Comparison of ENCODE assay signal across 24 mouse cellular contexts in genomic region chr7:45791756-45792490, GRCm38 (mm10). TPM values are rescaled to one million over a fixed set of nuclear protein-coding genes. Genes with fewer than 3 reads are reported as not detected.
A peak's percentile ranks its signal among the peaks of the same experiment; 100 is the strongest.
DNase-seq lines count a peak whose midpoint lies in the region; ATAC-seq and TF ChIP-seq lines count a peak whose summit lies in the region.
"Had no signal": no experiment of that assay in that cellular context is flagged by ENCODE, and none has a peak within 500 bp of the region (broad histone marks: within the 10 kb centered on the region; RNA-seq: fewer than 3 reads in every experiment).

No protein-coding gene starts in this region.

- no peak overlapping the region for H3K4me3 ChIP-seq in forebrain, postnatal 0 days (ENCODE audit: low read depth, low read length)
- H3K4me3 ChIP-seq in forebrain, embryonic 12.5 days (replicated peaks) = no peak overlapping the region
- H3K4me3 ChIP-seq: embryonic facial prominence, embryonic 15.5 days; gastrocnemius, adult 2 months; limb, embryonic 13.5 days; liver, embryonic 12.5 days; midbrain, embryonic 12.5 days had no signal

- H3K9me3 ChIP-seq in forebrain, postnatal 0 days (ENCODE audit: low read length) = no peaks in the 10 kb centered on the region
- no peaks in the 10 kb centered on the region for H3K9me3 ChIP-seq in forebrain, embryonic 12.5 days
- H3K9me3 ChIP-seq: embryonic facial prominence, embryonic 15.5 days; limb, embryonic 13.5 days; liver, embryonic 12.5 days; midbrain, embryonic 12.5 days had no signal

- H3K9ac ChIP-seq in forebrain, postnatal 0 days = no peak overlapping the region
- no peak overlapping the region for H3K9ac ChIP-seq in forebrain, embryonic 12.5 days
- H3K9ac ChIP-seq: embryonic facial prominence, embryonic 15.5 days; hindbrain, embryonic 14.5 days; limb, embryonic 13.5 days; liver, embryonic 12.5 days; midbrain, embryonic 12.5 days had no signal

- ATAC-seq in forebrain, postnatal 0 days = peak; percentile 34
- no peak for ATAC-seq in forebrain, embryonic 12.5 days (ENCODE audit: low FRiP score)
- no peak for ATAC-seq in inflammation-experienced regulatory T-cells, adult 6 months
- ATAC-seq: liver, embryonic 12.5 days had no signal

- peaks cover 97% of the 10 kb centered on the region for H3K36me3 ChIP-seq in forebrain, postnatal 0 days (ENCODE audit: insufficient read depth)
- peaks cover 94% of the 10 kb centered on the region for H3K36me3 ChIP-seq in forebrain, embryonic 12.5 days (replicated peaks)
- H3K36me3 ChIP-seq: liver, embryonic 12.5 days had no signal

- DNase-seq in forebrain, postnatal 0 days = no peak
- peak; percentile 29 for DNase-seq in right cerebral cortex, postnatal 4 days
- DNase-seq in right cerebral cortex, postnatal 14 days = no peak
- peak; percentile 70 for DNase-seq in brain, adult 2 months (ENCODE audit: low read depth, low spot score)
- DNase-seq in T-cell, adult 2 months (ENCODE audit: low spot score) = no peak
- DNase-seq: adrenal gland, adult 2 months; gastrocnemius, adult 2 months; heart, postnatal 4 days; kidney, adult 8-10 months; kidney, postnatal 10 days; lung, adult 18-20 months; lung, postnatal 10 days; thymus, postnatal 14 days had no signal

- H3K4me2 ChIP-seq in forebrain, postnatal 0 days (ENCODE audit: low read depth) = no peak overlapping the region
- H3K4me2 ChIP-seq in forebrain, embryonic 12.5 days = no peak overlapping the region
- H3K4me2 ChIP-seq: embryonic facial prominence, embryonic 15.5 days; hindbrain, embryonic 14.5 days; limb, embryonic 13.5 days; liver, embryonic 12.5 days; midbrain, embryonic 12.5 days had no signal

- TF ChIP-seq CTCF in forebrain, postnatal 0 days (IDR thresholded peaks at IDR 0.05; ENCODE audit: low read depth) = no peak

- H3K27me3 ChIP-seq in forebrain, postnatal 0 days (ENCODE audit: insufficient read depth, low read length) = no peaks in the 10 kb centered on the region
- peaks cover 20% of the 10 kb centered on the region for H3K27me3 ChIP-seq in forebrain, embryonic 12.5 days

- WGBS in forebrain, postnatal 0 days = 79% methylated on average over 17 of the region's 17 CpGs
- WGBS in forebrain, embryonic 12.5 days = 80% methylated on average over 17 of the region's 17 CpGs

- H3K27ac ChIP-seq in forebrain, postnatal 0 days (ENCODE audit: low read depth, low read length) = no peak overlapping the region
- no peak overlapping the region for H3K27ac ChIP-seq in forebrain, embryonic 12.5 days
- H3K27ac ChIP-seq: embryonic facial prominence, embryonic 15.5 days; gastrocnemius, adult 2 months; hindbrain, embryonic 14.5 days; limb, embryonic 13.5 days; liver, embryonic 12.5 days; midbrain, embryonic 12.5 days had no signal

- H3K4me1 ChIP-seq in forebrain, postnatal 0 days (ENCODE audit: insufficient read depth) = 0 out of 2 replicates have a peak, but pooled peaks cover under 1% of the 10 kb centered on the region
- H3K4me1 ChIP-seq in forebrain, embryonic 12.5 days = peaks cover 12% of the 10 kb centered on the region

RNA-seq across cellular contexts. Expression of gene Sult2b1, which starts 7.5 kb away (rescaled TPM):
- total RNA-seq in forebrain, postnatal 0 days (2014; rRNA removed) = 6.5 and 8.9 TPM in 2 replicates
- 9.6 and 10.0 TPM in 2 replicates for polyA plus RNA-seq in forebrain, postnatal 0 days (2015; fragmentation: Nextera tagmentation; extraction: Ambion mirVana)
- 1.5 and 1.9 TPM in 2 replicates for polyA plus RNA-seq in forebrain, embryonic 12.5 days (2016; fragmentation: Nextera tagmentation; extraction: Ambion mirVana)
- 1 to 10 TPM; 3.4 to 6.4 (median 3.8) TPM for polyA plus RNA-seq in inflammation-experienced regulatory T-cells, adult 6 months (2017; shearing (Covaris generic))
- total RNA-seq: gastrocnemius, adult 2 months; heart, adult 8-10 months; heart, postnatal 4 days; monocyte, adult 5-6 weeks; neutrophil, adult 5-6 weeks had no signal

RNA-seq across cellular contexts. Expression of gene Lmtk3, which starts 8.4 kb away (rescaled TPM):
- total RNA-seq in forebrain, postnatal 0 days (2014; rRNA removed) = 128 and 144 TPM in 2 replicates
- polyA plus RNA-seq in forebrain, postnatal 0 days (2015; fragmentation: Nextera tagmentation; extraction: Ambion mirVana) = 8.9 and 12.5 TPM in 2 replicates
- polyA plus RNA-seq in forebrain, embryonic 12.5 days (2016; fragmentation: Nextera tagmentation; extraction: Ambion mirVana) = 10.2 and 10.8 TPM in 2 replicates
- under 1 TPM in 1 of 3 experiments, not detected in 2; 0.58 TPM for polyA plus RNA-seq in inflammation-experienced regulatory T-cells, adult 6 months (2017; shearing (Covaris generic))
- total RNA-seq: monocyte, adult 5-6 weeks; neutrophil, adult 5-6 weeks had no signal

RNA-seq across cellular contexts. Expression of gene Cyth2, which starts 22.5 kb away (rescaled TPM):
- total RNA-seq in forebrain, postnatal 0 days (2014; rRNA removed) = 253 and 270 TPM in 2 replicates
- 282 and 317 TPM in 2 replicates for polyA plus RNA-seq in forebrain, postnatal 0 days (2015; fragmentation: Nextera tagmentation; extraction: Ambion mirVana)
- 275 and 276 TPM in 2 replicates for polyA plus RNA-seq in forebrain, embryonic 12.5 days (2016; fragmentation: Nextera tagmentation; extraction: Ambion mirVana)
- 10 to 100 TPM; 11.9 to 19.8 (median 16.7) TPM for polyA plus RNA-seq in inflammation-experienced regulatory T-cells, adult 6 months (2017; shearing (Covaris generic))

RNA-seq across cellular contexts. Expression of gene Kcnj14, which starts 32.7 kb away (rescaled TPM):
- 0.54 and 1.00 TPM in 2 replicates for total RNA-seq in forebrain, postnatal 0 days (2014; rRNA removed)
- 0.48 and 1.1 TPM in 2 replicates for polyA plus RNA-seq in forebrain, postnatal 0 days (2015; fragmentation: Nextera tagmentation; extraction: Ambion mirVana)
- polyA plus RNA-seq in forebrain, embryonic 12.5 days (2016; fragmentation: Nextera tagmentation; extraction: Ambion mirVana) = 0.73 and 0.95 TPM in 2 replicates
- polyA plus RNA-seq in inflammation-experienced regulatory T-cells, adult 6 months (2017; shearing (Covaris generic)) = not detected
- total RNA-seq: monocyte, adult 5-6 weeks had no signal
- polyA plus RNA-seq: spleen, adult 2 months had no signal

RNA-seq across cellular contexts. Expression of gene Grwd1, which starts 38.8 kb away (rescaled TPM):
- 39.3 and 41.8 TPM in 2 replicates for total RNA-seq in forebrain, postnatal 0 days (2014; rRNA removed)
- polyA plus RNA-seq in forebrain, postnatal 0 days (2015; fragmentation: Nextera tagmentation; extraction: Ambion mirVana) = 55.9 and 60.7 TPM in 2 replicates
- 55.5 and 60.0 TPM in 2 replicates for polyA plus RNA-seq in forebrain, embryonic 12.5 days (2016; fragmentation: Nextera tagmentation; extraction: Ambion mirVana)
- polyA plus RNA-seq in inflammation-experienced regulatory T-cells, adult 6 months (2017; shearing (Covaris generic)) = 10 to 100 TPM; 16.5 to 29.3 (median 27.2) TPM

Comparison
In these comparisons a context has a peak if more than half of its experiments do, and no peak if none do; other contexts are left out.
1. DNase-seq: peak in right cerebral cortex, postnatal 4 days (single experiment) and brain, adult 2 months (single experiment); none in forebrain, postnatal 0 days (single experiment), right cerebral cortex, postnatal 14 days (single experiment) and T-cell, adult 2 months (single experiment).
2. RNA of gene Cyth2, which starts 22.5 kb away (polyA plus RNA-seq): 282 to 317 TPM in forebrain, postnatal 0 days and 275 to 276 TPM in forebrain, embryonic 12.5 days; 11.9 to 19.8 TPM in inflammation-experienced regulatory T-cells, adult 6 months; every median in the first group is over 10 times any median in the second.